Mouse (Mus musculus): ENCODE results near the gene Sh3rf3. TPM values are rescaled to one million over a fixed set of nuclear protein-coding genes. Genes with fewer than 3 reads are reported as not detected.
A peak's percentile ranks its signal among the peaks of the same experiment; 100 is the strongest.

The Sh3rf3 gene
- polyA plus RNA-seq (2011; ENCODE audit: insufficient read length, low read depth, missing spikeins), result 8.0 and 9.6 TPM in 2 replicates

DNA sequence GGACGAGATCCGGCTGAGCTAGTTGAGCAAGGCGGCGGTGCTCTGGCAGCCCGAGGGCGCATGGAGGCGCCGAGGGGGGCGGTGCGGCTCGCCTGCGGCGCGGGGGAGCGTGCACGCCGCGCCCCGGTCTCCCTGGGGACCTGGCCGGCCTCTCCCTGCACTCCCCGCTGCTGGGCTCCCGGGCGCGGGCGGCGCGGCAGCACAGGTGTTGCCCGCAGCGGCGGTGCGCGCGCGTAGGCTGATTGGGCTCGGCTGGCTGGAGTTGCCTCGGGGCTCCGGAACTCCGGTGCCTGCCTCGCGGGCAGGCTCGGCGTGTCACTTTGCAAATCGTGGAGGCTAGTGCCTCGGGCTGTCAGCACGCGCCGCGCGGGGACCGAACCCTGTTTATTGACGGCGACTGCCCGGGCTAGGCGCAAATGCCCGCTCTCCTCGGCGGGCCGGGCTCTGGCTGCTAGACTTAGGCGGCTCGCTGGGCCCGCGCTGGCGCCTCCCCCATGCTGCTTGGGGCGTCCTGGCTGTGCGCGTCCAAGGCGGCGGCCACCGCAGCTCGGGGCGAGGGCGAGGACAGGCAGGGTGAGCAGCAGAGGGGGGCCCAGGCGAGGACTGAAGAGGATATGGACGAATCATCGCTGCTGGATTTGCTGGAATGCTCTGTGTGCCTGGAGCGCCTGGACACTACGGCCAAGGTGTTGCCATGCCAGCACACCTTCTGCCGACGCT, at the start of gene Sh3rf3:
TSS of gene Sh3rf3 (plus strand) at position 279 of the 720 bp plus-strand sequence.
- peak within 1 kb of the TSS; percentile 66 for H3K27ac ChIP-seq (ENCODE audit: insufficient read depth, low read length)
- TF ChIP-seq CTCF (IDR thresholded peaks at IDR 0.05; ENCODE audit: borderline replicate concordance, insufficient read depth, low read length) (no peak), POLR2A (IDR thresholded peaks at IDR 0.05; ENCODE audit: low read depth, low read length) (no peak)
- H3K4me3 ChIP-seq (ENCODE audit: insufficient read depth, low read length), result peak within 1 kb of the TSS; percentile 53
- peaks cover 9% of the 10 kb centered on the region; the same call in 1 of the 2 replicates for H3K4me1 ChIP-seq (ENCODE audit: control insufficient read depth, insufficient read depth, low read length)

DNA sequence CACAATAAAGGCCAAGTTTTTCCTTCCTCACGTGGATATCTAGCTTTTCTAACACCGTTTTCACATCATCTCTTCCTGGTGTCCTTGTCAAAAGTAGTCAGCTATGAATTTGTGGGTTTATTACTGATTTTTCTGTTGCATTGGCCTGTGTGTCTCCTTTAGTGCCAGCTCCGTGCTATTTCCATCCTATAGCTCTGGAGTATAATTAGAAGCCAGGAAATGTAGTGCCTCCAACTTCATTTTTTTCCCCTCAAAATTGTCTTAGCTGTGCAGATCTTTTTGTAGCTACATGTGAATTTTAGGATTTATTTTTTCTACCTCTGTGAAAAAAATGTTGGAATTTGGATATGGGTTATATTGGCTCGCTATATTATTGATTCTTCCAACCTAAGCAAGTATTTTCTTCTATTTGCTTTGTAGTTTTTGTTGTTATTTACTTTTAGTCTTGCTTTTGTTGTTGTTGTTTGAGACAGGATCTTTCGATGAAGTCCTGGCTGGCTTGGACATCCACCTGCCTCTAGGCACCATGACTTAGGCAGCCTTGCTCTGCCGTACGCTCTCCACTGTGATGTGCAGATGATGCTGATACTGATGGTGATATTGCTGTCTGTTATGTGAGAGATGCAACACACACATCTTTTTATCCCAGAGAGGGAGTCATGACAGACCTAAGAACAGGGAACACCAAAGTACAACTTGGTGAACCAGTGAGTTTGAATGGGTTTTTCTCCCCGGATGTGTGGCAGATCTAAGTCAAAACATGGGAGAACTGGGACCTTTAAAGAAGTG, 24.5 kb upstream of the Sh3rf3 start:
- TF ChIP-seq POLR2A (IDR thresholded peaks at IDR 0.05; ENCODE audit: low read depth, low read length), result no peak
- no peak for TF ChIP-seq CTCF (IDR thresholded peaks at IDR 0.05; ENCODE audit: borderline replicate concordance, insufficient read depth, low read length)
- Histone ChIP-seq H3K27ac (ENCODE audit: insufficient read depth, low read length) (no peak overlapping the region), H3K4me3 (ENCODE audit: insufficient read depth, low read length) (no peak overlapping the region), H3K4me1 (ENCODE audit: control insufficient read depth, insufficient read depth, low read length) (no peaks in the 10 kb centered on the region)

DNA sequence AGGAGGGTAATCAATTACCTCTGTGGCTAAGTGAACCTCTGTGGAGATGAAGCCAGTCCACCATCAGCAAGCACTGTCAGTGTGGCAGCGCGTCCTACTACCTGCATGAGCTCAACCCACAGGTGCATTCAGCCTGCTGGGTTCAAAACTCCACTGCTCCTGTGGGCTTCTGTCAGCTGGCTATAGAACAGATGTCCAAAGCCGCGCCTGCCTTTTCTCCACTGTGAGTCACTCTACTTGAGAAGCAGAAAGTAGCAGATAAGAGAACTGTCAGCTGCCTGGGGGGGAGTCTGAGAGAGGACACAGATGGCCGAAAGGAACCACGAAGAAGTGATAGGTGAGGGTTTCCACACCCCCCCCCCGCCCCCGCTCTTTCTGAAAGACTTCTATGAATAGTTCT, 15.6 kb upstream of the Sh3rf3 start:
- no peak overlapping the region for H3K27ac ChIP-seq (ENCODE audit: insufficient read depth, low read length)
- no peaks in the 10 kb centered on the region for H3K4me1 ChIP-seq (ENCODE audit: control insufficient read depth, insufficient read depth, low read length)
- TF ChIP-seq CTCF (IDR thresholded peaks at IDR 0.05; ENCODE audit: borderline replicate concordance, insufficient read depth, low read length) (no peak), POLR2A (IDR thresholded peaks at IDR 0.05; ENCODE audit: low read depth, low read length) (no peak)
- no peak overlapping the region for H3K4me3 ChIP-seq (ENCODE audit: insufficient read depth, low read length)

DNA sequence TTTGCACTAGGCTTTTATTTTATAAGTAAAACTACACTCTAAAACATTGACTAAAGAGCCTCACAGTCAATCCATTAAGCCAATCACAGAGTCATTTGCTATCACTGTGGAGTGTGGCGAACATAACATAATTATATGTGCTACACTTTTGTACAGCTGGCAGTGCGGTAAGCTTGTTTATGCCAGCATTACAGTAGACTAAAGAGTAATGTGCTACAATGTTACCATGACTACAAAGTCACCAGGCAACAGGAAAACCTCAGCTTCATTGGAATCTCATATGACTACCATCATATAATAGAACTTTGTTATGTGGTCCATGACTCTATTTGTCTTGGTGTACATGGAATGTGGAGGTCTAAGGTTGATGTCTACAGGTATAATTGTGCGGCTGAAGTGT, 15.0 kb upstream of the Sh3rf3 start:
- Histone ChIP-seq H3K4me1 (ENCODE audit: control insufficient read depth, insufficient read depth, low read length) (no peaks in the 10 kb centered on the region), H3K27ac (ENCODE audit: insufficient read depth, low read length) (no peak overlapping the region), H3K4me3 (ENCODE audit: insufficient read depth, low read length) (no peak overlapping the region)
- TF ChIP-seq CTCF (IDR thresholded peaks at IDR 0.05; ENCODE audit: borderline replicate concordance, insufficient read depth, low read length) (no peak), POLR2A (IDR thresholded peaks at IDR 0.05; ENCODE audit: low read depth, low read length) (no peak)

DNA sequence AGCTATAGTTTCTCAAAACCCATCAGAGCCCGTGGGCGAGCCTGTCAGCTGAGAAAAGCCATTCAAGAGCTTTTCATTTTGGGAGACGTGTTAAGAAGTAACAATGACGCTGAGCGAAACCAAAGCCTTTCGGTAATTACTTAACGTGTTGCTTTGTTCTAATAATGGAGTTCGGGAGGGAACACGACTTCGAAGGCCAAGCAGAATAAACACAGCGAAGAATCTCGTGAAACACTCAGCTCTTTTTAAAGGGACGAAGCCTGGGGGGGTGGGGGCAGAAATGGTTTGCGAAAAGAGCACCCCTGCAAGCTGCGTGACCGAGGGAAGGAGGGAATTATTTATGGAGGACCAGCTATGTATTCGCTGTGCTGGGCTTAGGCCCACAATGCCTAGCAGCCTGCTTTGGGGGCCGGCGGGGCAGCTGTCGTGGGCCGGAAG, 12.1 kb upstream of the Sh3rf3 start:
- no peak for TF ChIP-seq POLR2A (IDR thresholded peaks at IDR 0.05; ENCODE audit: low read depth, low read length)
- no peak for TF ChIP-seq CTCF (IDR thresholded peaks at IDR 0.05; ENCODE audit: borderline replicate concordance, insufficient read depth, low read length)
- H3K4me3 ChIP-seq (ENCODE audit: insufficient read depth, low read length), result no peak overlapping the region
- no peaks in the 10 kb centered on the region for H3K4me1 ChIP-seq (ENCODE audit: control insufficient read depth, insufficient read depth, low read length)
- H3K27ac ChIP-seq (ENCODE audit: insufficient read depth, low read length), result no peak overlapping the region

DNA sequence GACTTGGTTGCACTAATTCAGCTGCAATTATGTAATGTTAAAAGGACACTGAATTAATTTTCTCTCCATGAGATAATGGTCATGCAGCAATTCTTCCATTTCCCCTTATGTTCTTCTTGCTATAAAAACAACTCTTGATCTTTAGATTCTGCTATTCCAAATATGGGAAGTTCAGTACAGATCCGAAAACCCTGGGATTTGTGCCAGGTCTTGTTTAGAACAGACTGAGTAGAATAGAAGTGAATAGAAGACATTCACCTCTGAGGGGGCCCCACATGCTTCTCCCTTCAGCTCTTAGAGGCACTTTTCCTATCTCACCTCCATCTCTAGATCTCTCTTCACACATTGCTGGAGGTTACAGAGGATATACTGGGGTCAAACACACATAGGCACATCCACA, 10.8 kb upstream of the Sh3rf3 start:
- Histone ChIP-seq H3K4me1 (ENCODE audit: control insufficient read depth, insufficient read depth, low read length) (peaks cover under 1% of the 10 kb centered on the region; the same call in 1 of the 2 replicates), H3K27ac (ENCODE audit: insufficient read depth, low read length) (no peak overlapping the region), H3K4me3 (ENCODE audit: insufficient read depth, low read length) (no peak overlapping the region)
- TF ChIP-seq CTCF (IDR thresholded peaks at IDR 0.05; ENCODE audit: borderline replicate concordance, insufficient read depth, low read length) (no peak), POLR2A (IDR thresholded peaks at IDR 0.05; ENCODE audit: low read depth, low read length) (no peak)

DNA sequence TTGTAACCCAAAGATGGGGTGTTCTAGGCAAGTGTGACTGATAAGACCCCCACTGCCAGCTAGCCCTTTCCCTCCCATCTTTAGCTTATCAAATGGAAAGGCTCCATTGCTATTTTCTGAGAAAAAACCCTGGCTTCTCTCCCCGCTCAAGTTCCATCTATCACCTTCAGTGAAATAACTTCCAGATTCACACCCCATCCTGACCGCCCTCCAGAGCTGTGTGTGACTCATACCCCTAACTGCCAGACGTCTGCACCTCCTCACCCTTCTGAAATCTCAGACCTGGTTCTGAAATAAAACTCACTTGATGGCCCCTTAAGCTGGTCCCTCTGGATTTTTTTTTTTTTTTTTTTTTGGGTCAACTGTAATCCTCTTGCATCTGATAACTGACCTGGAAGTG, 5.2 kb upstream of the Sh3rf3 start:
- H3K4me1 ChIP-seq (ENCODE audit: control insufficient read depth, insufficient read depth, low read length), result peaks cover 12% of the 10 kb centered on the region; the same call in 1 of the 2 replicates
- H3K4me3 ChIP-seq (ENCODE audit: insufficient read depth, low read length), result no peak overlapping the region
- no peak for TF ChIP-seq CTCF (IDR thresholded peaks at IDR 0.05; ENCODE audit: borderline replicate concordance, insufficient read depth, low read length)
- no peak for TF ChIP-seq POLR2A (IDR thresholded peaks at IDR 0.05; ENCODE audit: low read depth, low read length)
- H3K27ac ChIP-seq (ENCODE audit: insufficient read depth, low read length), result no peak overlapping the region

DNA sequence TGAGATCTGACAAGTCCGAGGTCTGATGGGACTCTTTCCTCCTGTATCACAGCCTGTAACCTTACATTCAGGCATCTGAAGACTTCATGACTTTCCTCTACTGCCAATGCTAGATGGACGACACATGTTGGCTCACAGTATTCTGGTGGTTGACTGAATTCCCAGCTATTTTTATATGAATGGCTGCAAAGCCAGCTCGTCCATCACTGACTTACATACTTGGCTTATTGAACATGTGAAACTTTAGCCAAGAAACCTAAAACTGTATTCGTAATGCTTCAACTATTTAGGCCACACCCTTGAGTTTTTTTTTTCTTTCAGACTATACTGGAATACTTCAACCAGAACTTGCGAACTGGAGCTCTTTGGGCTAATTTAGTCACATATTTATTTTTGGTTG, 3.0 kb upstream of the Sh3rf3 start:
- peaks cover 12% of the 10 kb centered on the region; the same call in 1 of the 2 replicates for H3K4me1 ChIP-seq (ENCODE audit: control insufficient read depth, insufficient read depth, low read length)
- TF ChIP-seq CTCF (IDR thresholded peaks at IDR 0.05; ENCODE audit: borderline replicate concordance, insufficient read depth, low read length), result no peak

DNA sequence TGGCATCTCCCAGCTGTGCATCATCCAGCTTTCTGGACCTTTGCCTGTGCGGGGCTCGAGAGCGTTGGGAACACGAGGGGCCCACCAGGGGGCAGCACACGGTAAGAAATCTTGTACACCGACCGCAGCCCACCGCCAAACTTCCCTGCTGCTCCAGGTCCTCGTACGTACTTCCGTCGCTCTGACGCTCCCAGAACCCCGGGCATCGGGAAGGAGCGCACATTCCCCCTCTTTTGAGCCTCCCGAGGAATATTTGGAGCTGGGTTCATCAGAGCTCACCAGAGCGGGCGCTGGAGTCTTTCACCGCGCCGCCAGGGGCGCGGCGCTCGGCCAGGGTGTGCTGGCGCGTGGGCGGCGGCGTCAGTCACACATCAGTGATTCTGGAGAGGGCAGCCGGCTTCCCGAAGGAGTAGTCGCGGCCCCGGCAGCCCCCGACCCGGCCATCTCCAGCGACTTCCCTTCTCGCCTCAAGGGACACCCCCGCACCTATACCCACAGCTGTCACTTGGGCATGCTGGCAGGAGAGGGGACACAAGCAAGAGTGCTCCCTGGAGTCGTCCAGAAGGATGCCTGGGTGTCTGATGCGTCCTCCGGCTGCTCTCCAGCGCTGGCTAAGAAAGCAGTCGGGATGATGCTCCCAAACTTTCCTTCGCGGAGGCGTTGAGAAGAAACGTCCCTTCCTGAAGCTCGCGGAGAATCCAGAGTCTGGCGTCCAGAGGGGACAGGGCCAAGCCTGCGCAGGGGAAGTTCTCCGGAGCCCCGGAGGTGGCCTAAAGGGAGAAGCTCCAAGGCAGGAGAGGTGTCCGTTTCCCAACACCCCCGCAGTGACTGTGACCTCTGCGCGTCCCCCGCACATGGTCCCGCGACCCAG, 714 bp upstream of the Sh3rf3 start:
- H3K27ac ChIP-seq (ENCODE audit: insufficient read depth, low read length), result peak overlapping the region; percentile 66
- peak overlapping the region; percentile 53 for H3K4me3 ChIP-seq (ENCODE audit: insufficient read depth, low read length)
- peaks cover 11% of the 10 kb centered on the region; the same call in 1 of the 2 replicates for H3K4me1 ChIP-seq (ENCODE audit: control insufficient read depth, insufficient read depth, low read length)
- TF ChIP-seq CTCF (IDR thresholded peaks at IDR 0.05; ENCODE audit: borderline replicate concordance, insufficient read depth, low read length), result peak; percentile 50
- TF ChIP-seq POLR2A (IDR thresholded peaks at IDR 0.05; ENCODE audit: low read depth, low read length), result peak; percentile 34; the same call in 1 of the 2 replicates

More for the DNA sequence above, 3.0 kb upstream of the Sh3rf3 start:
- Histone ChIP-seq H3K27ac (ENCODE audit: insufficient read depth, low read length) (peak overlapping the region; percentile 49), H3K4me3 (ENCODE audit: insufficient read depth, low read length) (no peak overlapping the region)
